Mouse (Mus musculus): ENCODE data around the gene Rps6ka6.

GRCm38 (mm10) chrX:111462092-111462491 is 75.7 kb downstream of the Rps6ka6 start:
- no peak for TF ChIP-seq POLR2A (IDR thresholded peaks at IDR 0.05; ENCODE audit: low read depth, low read length)
- TF ChIP-seq CTCF (IDR thresholded peaks at IDR 0.05; ENCODE audit: extremely low read depth, insufficient read depth, insufficient read length, insufficient replicate concordance): no peak
